Mouse (Mus musculus) thymus, adult 2 months (tissue): ENCODE results near the gene Abcb9.

ENCODE experiments used
- CTCF ChIP-seq: fragments of 200-500 bp; IDR thresholded peaks from 2 replicates; pipeline ENCODE4 v1.5.1; 2012; ENCODE audit warnings: mild to moderate bottlenecking, control low read depth, low read length, moderate library complexity, borderline replicate concordance; ENCODE audit not compliant: control insufficient read depth, poor library complexity, insufficient read depth; ENCODE audit errors: extremely low read depth
- POLR2A ChIP-seq: fragments of 200-500 bp; IDR thresholded peaks from 2 replicates; pipeline ENCODE4 v1.6.1; 2012; ENCODE audit warnings: mild to moderate bottlenecking, low read length, control low read depth, moderate library complexity; ENCODE audit not compliant: control insufficient read depth, poor library complexity, insufficient read depth; ENCODE audit errors: extremely low read depth

DNA sequence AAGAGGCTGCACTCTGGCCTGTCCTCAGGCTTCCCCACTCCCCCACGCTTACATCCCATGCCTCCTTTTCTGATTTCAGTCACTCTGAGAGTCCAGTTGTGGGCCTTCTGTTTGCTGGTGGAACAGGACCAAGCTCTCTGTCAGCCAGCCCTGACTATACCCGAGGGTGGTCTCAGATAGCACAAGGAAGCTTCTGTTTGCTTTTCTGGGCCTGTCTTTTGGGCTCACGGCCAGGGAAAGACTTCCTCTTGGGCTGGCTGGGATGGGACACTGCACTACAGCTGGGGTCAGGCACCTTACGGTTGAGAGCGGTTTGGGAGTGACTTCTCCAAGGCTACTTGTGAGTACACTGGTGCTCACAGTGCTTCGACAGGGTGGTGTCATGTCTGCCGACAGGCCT, 42.5 kb upstream of the Abcb9 start:
- TF ChIP-seq CTCF = no peak
- no peak for TF ChIP-seq POLR2A
